Mouse (Mus musculus) mouse embryonic stem cell (cell line): ENCODE results near the gene Akt2.

ENCODE experiments used
- in situ Hi-C, 2 experiments: fragments of 300-500 bp; cut with MboI; formaldehyde crosslinking; loops; 1 replicate in 1 of 2; 3 replicates in 1 of 2; pipeline ENCODE4 v1.14.3; 2019 to 2020; ENCODE audit warnings: low sequenced_read_pairs in 2 of 2, low pct_unique_long_range_greater_than_20kb in 1 of 2, mixed read lengths in 1 of 2; ENCODE audit not compliant: unreplicated experiment in 1 of 2

Akt2 gene

GRCm38 (mm10) chr7:27649723-27650122 lies 58.4 kb downstream of the Akt2 start:
- in situ Hi-C loops, result no loop called here

- in situ Hi-C loops, result no loop called here
Measured at GRCm38 (mm10) chr7:27650949-27651348, 59.6 kb downstream of the Akt2 start.

GRCm38 (mm10) chr7:27653681-27654437 lies 62.5 kb downstream of the Akt2 start, which contains the start of gene Ttc9b:
Ttc9b (plus strand) TSS chr7:27653915.
- in situ Hi-C loops, result no loop called here

- in situ Hi-C loops, result no loop called here
Measured at GRCm38 (mm10) chr7:27654607-27655276, 63.4 kb downstream of the Akt2 start.

GRCm38 (mm10) chr7:27655545-27655944 lies 64.2 kb downstream of the Akt2 start:
- in situ Hi-C loops, result no loop called here

GRCm38 (mm10) chr7:27656600-27656999 lies 65.2 kb downstream of the Akt2 start:
- in situ Hi-C loops, result no loop called here

- in situ Hi-C loops, result no loop called here
Measured at GRCm38 (mm10) chr7:27657824-27658395, 66.6 kb downstream of the Akt2 start.

- in situ Hi-C loops, result no loop called here
Measured at GRCm38 (mm10) chr7:27658712-27659663, 67.6 kb downstream of the Akt2 start.

GRCm38 (mm10) chr7:27662038-27662437 lies 70.7 kb downstream of the Akt2 start:
- in situ Hi-C loops, result no loop called here

- in situ Hi-C loops, result loop anchor here in 1 of 2 experiments (10.0 kb wide), 1 partner anchor 368 kb away; no protein-coding TSS in a partner anchor
Measured at GRCm38 (mm10) chr7:27673064-27673574, 81.8 kb downstream of the Akt2 start.

- in situ Hi-C loops, result loop anchor here in 1 of 2 experiments (10.0 kb wide), 1 partner anchor 369 kb away; no protein-coding TSS in a partner anchor
Measured at GRCm38 (mm10) chr7:27673575-27674131, 82.3 kb downstream of the Akt2 start.

GRCm38 (mm10) chr7:27674195-27674521 lies 82.8 kb downstream of the Akt2 start:
- in situ Hi-C loops, result loop anchor here in 1 of 2 experiments (10.0 kb wide), 1 partner anchor 369 kb away; no protein-coding TSS in a partner anchor

- in situ Hi-C loops, result loop anchor here in 1 of 2 experiments (10.0 kb wide), 1 partner anchor 370 kb away; no protein-coding TSS in a partner anchor
Measured at GRCm38 (mm10) chr7:27674522-27675221, 83.3 kb downstream of the Akt2 start, which contains the start of gene Map3k10. Map3k10 (minus strand) TSS chr7:27674598.

- in situ Hi-C loops, result loop anchor here in 1 of 2 experiments (10.0 kb wide), 1 partner anchor 370 kb away; no protein-coding TSS in a partner anchor
Measured at GRCm38 (mm10) chr7:27675222-27675612, 83.9 kb downstream of the Akt2 start.

- in situ Hi-C loops, result no loop called here
Measured at GRCm38 (mm10) chr7:27683218-27683617, 91.9 kb downstream of the Akt2 start.

- in situ Hi-C loops, result loop anchor here in 1 of 2 experiments (5.0 kb wide), 1 partner anchor 42 kb away; no protein-coding TSS in a partner anchor
Measured at GRCm38 (mm10) chr7:27685220-27685619, 93.9 kb downstream of the Akt2 start.

GRCm38 (mm10) chr7:27685681-27686080 lies 94.3 kb downstream of the Akt2 start:
- in situ Hi-C loops, result loop anchor here in 1 of 2 experiments (5.0 kb wide), 1 partner anchor 42 kb away; no protein-coding TSS in a partner anchor
